Mouse (Mus musculus) layer of hippocampus, adult 8-10 months (tissue): ENCODE measurements at regions not wholly inside any gene's neighbourhood (a gene's known extent, or its start where the extent isn't known, plus 50 kb on each side); places are given as distances from the start of the nearest gene placed in this dataset.

Experiments used
- DNase-seq, 2 experiments: peaks; one replicate each; pipeline ENCODE4 v3.0.0; 2022; ENCODE audit warnings: low spot score in 2 of 2

DNA sequence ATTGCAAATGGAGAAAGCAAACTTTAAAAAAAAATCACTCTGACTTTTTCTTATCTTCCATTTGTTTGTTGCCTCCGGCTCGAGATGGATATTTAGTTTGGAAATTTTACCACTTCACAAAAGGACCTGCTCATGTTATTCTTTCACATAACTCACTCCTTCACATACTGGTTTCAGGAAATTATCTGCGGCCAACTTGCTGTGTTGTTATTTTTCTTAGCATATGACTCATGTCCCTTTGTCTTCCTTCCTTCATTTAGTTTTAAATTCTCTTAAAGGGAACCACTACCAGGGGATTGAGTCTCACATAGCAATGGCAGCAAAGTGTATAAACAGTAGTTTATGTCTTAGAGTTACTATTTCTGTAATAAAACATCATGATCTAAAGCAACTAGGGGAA lies 217.8 kb downstream of the Ahr start:
- no peak for DNase-seq

GRCm38 (mm10) chr12:35314035-35314434 lies 220.8 kb downstream of the Ahr start:
- DNase-seq = no peak

DNA sequence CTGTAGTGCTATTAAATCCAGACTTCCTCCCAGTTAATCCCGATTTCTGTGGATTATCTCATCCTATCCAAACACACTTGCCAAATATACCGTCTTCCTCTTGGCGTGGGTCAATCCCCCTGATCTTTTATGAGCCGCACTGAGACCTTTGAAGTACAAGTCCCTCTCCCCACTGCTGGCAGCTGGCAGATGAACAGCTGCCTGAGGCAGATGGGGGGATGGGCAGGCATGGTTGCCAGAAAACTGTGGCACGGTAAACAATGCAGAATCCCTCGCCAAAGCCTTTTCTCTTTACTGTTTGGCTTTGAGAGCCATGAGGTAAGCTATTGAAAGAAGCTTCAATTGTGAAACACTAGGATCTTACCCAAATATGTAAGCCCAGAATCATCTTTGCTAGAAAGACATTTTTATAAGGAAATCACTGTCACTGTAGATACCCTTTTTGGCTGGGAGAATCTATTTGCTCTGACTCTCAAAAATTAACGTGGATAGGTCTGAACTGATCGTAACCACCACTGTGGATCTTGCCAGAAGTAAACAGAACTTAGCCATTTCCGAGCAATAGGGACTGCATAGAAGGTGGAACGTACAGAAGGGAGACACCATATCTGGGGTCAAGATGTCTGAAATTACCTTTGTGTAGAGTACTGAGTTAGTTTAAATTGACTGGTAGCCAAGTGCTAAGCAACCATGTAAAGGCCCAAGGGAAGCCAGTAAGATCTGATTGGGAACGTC lies 221.5 kb downstream of the Ahr start:
- peak in 1 of 2 experiments; percentile 9 for DNase-seq

DNA sequence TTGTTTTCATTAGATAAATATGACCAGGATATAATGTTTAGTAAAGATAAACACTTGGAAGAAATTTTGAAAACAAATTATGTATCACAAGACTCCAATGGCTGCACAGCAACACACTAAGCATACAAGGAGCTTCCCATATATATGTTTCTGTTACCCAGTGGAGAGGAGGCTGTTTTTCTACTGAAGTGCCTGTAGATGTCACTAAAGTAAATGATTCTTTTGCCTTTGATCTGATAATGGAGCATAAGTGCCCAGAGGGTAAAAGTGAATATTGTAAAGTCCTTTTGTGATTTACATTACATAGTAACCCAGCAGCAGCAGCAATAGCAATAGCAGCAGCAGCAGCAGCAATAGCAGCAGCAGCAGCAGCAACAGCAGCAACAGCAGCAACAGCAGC lies 226.3 kb downstream of the Ahr start:
- DNase-seq = no peak

- DNase-seq = no peak
These were observed 230.8 kb downstream of the Ahr start for GRCm38 (mm10) chr12:35303764-35304717.

DNA sequence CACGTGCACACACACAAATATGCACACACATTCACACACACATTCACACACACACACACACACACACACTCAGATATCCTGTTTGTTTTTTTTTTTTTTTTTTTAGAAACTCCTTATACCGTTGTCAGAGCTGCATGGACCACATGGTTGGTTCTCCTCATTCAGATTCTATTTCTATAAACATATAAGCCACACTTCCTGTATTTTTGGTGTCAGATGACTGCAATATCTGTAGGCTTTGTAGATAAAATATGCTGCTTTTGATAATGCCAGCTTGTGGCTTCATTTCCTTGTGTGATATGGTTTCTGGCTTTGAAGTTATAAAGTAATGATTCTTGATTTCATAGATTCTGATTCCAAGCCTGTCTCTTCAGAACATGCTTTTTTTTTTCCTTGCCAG lies 231.7 kb downstream of the Ahr start:
- DNase-seq = no peak

- DNase-seq = no peak
These were observed 240.2 kb downstream of the Ahr start for GRCm38 (mm10) chr12:35294668-35295067.

GRCm38 (mm10) chr12:35293566-35293965 lies 241.3 kb downstream of the Ahr start:
- DNase-seq = no peak

DNA sequence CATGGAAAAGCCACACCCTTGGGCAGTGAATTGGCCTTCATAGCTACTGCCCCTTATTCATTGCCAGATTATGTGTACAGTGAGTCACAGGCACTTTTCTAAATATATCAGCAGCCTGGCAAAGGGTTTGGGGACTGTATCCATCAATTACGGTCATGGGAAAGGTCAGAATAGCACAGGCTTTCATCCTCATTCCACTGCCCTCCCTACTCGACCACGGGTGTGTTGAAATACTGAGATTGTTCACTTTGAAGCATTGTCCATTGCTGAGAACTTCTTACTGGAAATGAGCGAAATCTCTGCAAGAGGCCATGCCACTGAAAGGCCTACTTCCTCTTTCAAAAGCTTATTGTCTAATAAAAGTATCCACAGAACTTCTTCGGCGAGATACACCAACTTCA lies 242.9 kb downstream of the Ahr start:
- DNase-seq = no peak

DNA sequence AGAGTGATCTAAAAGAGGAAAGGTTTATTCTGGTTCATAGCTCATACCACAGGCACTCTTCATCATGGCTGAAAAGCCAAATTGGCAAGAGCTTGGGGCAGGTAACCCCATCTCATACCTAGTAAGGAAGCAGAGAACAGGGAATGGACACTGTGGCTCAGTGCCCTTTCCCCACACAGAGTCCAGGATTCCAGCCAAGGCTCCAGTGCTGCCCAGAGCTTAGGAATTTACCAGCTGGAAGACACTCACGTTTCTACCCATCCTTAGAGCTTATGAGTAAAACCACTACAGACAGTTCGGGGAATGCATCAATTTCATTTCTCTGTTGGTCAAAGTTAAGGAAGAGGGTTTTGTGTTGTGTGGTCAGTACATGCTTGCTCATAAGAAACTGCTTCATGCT lies 241.0 kb downstream of the Snx13 start:
- no peak for DNase-seq

GRCm38 (mm10) chr12:35287570-35287969 lies 240.6 kb downstream of the Snx13 start:
- no peak for DNase-seq

GRCm38 (mm10) chr12:35286974-35287553 lies 240.1 kb downstream of the Snx13 start:
- no peak for DNase-seq

GRCm38 (mm10) chr12:35284345-35284744 lies 237.4 kb downstream of the Snx13 start:
- DNase-seq = no peak

- DNase-seq = no peak
These were observed 236.9 kb downstream of the Snx13 start for GRCm38 (mm10) chr12:35283925-35284324.

GRCm38 (mm10) chr12:35283407-35283806 lies 236.4 kb downstream of the Snx13 start:
- no peak for DNase-seq

DNA sequence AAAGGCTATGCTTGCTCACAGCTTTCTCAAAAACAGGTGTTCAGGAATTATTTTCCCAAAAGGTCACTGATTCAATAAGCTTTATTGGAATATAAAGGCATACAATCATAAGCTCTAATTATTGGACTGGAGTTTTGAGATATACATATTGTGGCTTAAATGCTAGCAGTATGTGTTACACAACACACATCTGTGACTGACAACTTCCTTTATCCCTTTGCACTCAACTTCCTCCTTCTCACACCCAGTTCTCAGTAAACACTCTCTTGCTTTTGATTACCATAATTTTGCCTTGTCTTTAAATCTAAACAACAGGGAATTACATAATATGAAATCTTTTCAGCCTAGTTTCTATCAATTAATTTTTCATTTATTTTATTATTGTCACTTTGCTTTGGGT lies 222.5 kb downstream of the Snx13 start:
- DNase-seq = no peak

DNA sequence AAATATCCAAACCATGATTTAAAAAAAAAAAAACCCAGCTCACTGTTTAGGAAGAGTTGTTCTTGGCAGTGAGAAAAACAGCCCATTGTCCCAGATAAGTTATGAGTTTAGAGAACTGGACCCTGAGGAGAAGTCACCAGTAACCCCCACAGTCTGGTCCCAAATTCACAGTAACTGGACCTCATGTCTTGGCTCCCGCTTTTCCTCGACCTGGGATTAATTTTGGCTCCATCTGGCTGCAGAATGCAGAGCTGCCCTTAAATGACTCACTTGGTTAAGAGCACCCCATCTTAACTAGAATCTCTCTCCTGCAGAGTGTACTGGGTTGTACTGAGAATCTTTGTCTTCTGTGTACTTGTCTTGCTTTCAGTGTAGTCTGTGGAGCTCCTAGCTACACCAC lies 221.0 kb downstream of the Snx13 start:
- no peak for DNase-seq

GRCm38 (mm10) chr12:35267023-35267654 lies 220.2 kb downstream of the Snx13 start:
- no peak for DNase-seq

- no peak for DNase-seq
These were observed 212.8 kb downstream of the Snx13 start for GRCm38 (mm10) chr12:35259781-35260180.

- DNase-seq = no peak
These were observed 208.9 kb downstream of the Snx13 start for GRCm38 (mm10) chr12:35255723-35256401.

DNA sequence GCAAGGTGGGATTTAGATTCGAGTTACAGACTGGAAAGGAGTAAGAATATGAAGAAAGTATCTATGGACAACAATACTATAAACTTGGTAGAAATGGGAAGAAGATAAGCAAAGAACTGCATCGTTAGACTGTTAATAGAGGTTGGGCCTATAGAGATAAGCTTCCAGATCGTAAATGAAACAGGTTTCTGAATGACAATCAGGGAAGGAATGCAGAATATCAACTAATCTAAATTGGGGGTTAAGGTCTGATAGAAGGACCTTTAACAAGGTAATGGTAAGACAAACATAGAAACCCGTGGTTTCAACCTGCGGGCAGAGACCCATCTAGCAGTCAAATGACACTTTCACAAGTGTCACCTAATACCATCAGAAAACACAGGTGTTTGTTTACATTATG lies 201.5 kb downstream of the Snx13 start:
- no peak for DNase-seq
